Mouse (Mus musculus) forebrain, embryonic 16.5 days (tissue): ENCODE data around the gene Plpp1. TPM values are rescaled to one million over a fixed set of nuclear protein-coding genes. Genes with fewer than 3 reads are reported as not detected.

Experiments
- ATAC-seq: fragments of 200-750 bp; cut with Nextera tagmentation; 2 replicates; pipeline ENCODE4 v1.8.0; 2017; ENCODE audit warnings: mild to moderate bottlenecking, moderate library complexity
- H3K27ac ChIP-seq: fragments of 300-500 bp; sonication (generic); 2 replicates; pipeline ENCODE4 v1.5.1; 2014; ENCODE audit warnings: low read length, control low read depth
- H3K27me3 ChIP-seq: fragments of 300-500 bp; sonication (generic); replicated peaks from 2 replicates; pipeline ENCODE4 v1.6.1; 2014; ENCODE audit warnings: low read length; ENCODE audit not compliant: control insufficient read depth, insufficient read depth
- H3K36me3 ChIP-seq: fragments of 300-500 bp; sonication (generic); 2 replicates; pipeline ENCODE4 v1.6.1; 2014; ENCODE audit not compliant: control insufficient read depth, insufficient read depth
- H3K4me1 ChIP-seq: fragments of 300-500 bp; sonication (generic); replicated peaks from 2 replicates; pipeline ENCODE4 v1.6.1; 2014; ENCODE audit warnings: low read length; ENCODE audit not compliant: control insufficient read depth, insufficient read depth
- H3K4me2 ChIP-seq: fragments of 300-500 bp; sonication (generic); 2 replicates; pipeline ENCODE4 v1.6.1; 2014; ENCODE audit warnings: mild to moderate bottlenecking, low read length, control low read depth
- H3K4me3 ChIP-seq: fragments of 300-500 bp; sonication (generic); replicated peaks from 2 replicates; pipeline ENCODE4 v1.5.1; 2014; ENCODE audit warnings: mild to moderate bottlenecking, low read length, control low read depth
- H3K9ac ChIP-seq: fragments of 300-500 bp; sonication (generic); replicated peaks from 2 replicates; pipeline ENCODE4 v1.6.1; 2014; ENCODE audit warnings: low read depth, low read length, control low read depth
- H3K9me3 ChIP-seq: fragments of 300-500 bp; sonication (generic); 2 replicates; pipeline ENCODE4 v1.6.1; 2016; ENCODE audit warnings: low read length; ENCODE audit not compliant: control insufficient read depth
- WGBS: fragments of 180-500 bp; shearing (Covaris S2); extraction: QIAGEN DNeasy Blood & Tissue Kit; methylation state at CpG from one replicate; pipeline ENCODE4 v1.1.7; 2014; 5-methylcytosine and 5-hydroxymethylcytosine counted together
- polyA plus RNA-seq: library from polyadenylated mRNA; unstranded; fragments of >200 nt; fragmentation: Nextera tagmentation; extraction: Ambion mirVana; gene quantifications from 2 replicates; pipeline ENCODE4 v1.2.1, GENCODE M21; 2015

Gene Plpp1
- polyA plus RNA-seq, 1 experiment from 2014 or later = 49.2 TPM

DNA sequence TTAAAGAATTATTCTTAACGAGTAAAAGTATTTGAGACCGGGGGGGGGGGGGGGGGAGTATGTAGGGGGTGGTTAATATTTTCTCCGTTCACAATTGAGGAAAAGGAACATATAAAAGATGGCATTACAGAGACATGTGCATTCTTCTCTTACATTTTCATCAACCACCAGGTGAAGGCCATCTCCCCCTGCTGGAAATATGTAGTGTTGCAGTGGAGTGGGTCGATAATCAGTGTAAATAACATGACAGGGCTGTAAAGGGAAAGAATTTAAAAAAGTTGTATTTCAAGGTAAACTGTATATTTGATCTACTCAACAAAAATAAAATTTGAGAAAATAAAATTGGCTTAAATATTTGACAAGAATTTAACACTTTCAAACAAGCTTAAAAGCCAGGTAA, 109.1 kb downstream of the Plpp1 start:
- 70% methylated on average over 4 of the region's 4 CpGs for WGBS
- H3K36me3 ChIP-seq = peaks cover 6% of the 10 kb centered on the region

DNA sequence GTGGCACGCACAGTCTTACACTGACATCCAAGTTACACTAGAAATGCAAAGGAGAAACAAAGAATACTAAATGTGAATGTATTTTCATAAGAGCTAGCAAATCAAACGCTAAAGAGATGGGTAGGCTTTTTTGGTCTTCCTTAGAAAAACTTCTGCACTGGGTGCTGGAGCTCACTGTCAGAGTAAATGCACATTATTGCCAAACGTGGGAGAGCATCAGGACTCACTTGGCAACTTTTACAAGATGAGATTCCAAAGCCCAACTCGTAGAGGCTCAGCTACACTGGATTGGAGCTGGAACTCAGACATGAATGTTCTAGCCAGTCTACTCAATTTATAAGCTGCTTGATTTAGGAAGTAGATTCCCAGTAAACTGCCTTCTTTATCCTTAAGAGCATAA, 109.8 kb downstream of the Plpp1 start:
- 86% methylated on average over 4 of the region's 4 CpGs for WGBS
- H3K9me3 ChIP-seq = no peaks in the 10 kb centered on the region
- H3K9ac ChIP-seq = no peak overlapping the region
- no peak overlapping the region for H3K27ac ChIP-seq
- H3K4me3 ChIP-seq = no peak overlapping the region
- H3K4me1 ChIP-seq = no peaks in the 10 kb centered on the region
- H3K27me3 ChIP-seq = no peaks in the 10 kb centered on the region
- peaks cover 6% of the 10 kb centered on the region for H3K36me3 ChIP-seq
- ATAC-seq = no peak
- no peak overlapping the region for H3K4me2 ChIP-seq

More for the DNA sequence above, 109.1 kb downstream of the Plpp1 start:
- Histone ChIP-seq H3K9ac (no peak overlapping the region), H3K27ac (no peak overlapping the region), H3K4me2 (no peak overlapping the region), H3K4me3 (no peak overlapping the region), H3K4me1 (no peaks in the 10 kb centered on the region), H3K9me3 (no peaks in the 10 kb centered on the region), H3K27me3 (no peaks in the 10 kb centered on the region)
- ATAC-seq = no peak

Other genes with a start within 250 kb of the Plpp1 start
- gene Il31ra, start 206.4 kb upstream of the Plpp1 start, polyA plus RNA-seq = 0.40 and 0.43 TPM in 2 replicates
- 0.78 and 1.2 TPM in 2 replicates for gene Ddx4, start 148.3 kb upstream of the Plpp1 start, polyA plus RNA-seq
- gene Slc38a9, start 140.0 kb upstream of the Plpp1 start, polyA plus RNA-seq = 24.9 and 28.7 TPM in 2 replicates
- gene Mtrex, start 126.6 kb downstream of the Plpp1 start, polyA plus RNA-seq = 69.4 and 76.9 TPM in 2 replicates
- 25.9 and 28.5 TPM in 2 replicates for gene Dhx29, start 126.7 kb downstream of the Plpp1 start, polyA plus RNA-seq
- 0.51 and 1.4 TPM in 2 replicates for gene Ccno, start 187.0 kb downstream of the Plpp1 start, polyA plus RNA-seq
- gene Mcidas, start 193.1 kb downstream of the Plpp1 start, polyA plus RNA-seq = 0.20 and 0.66 TPM in 2 replicates
- 0.33 TPM in 1 of 2 replicates, not detected in the other for gene Cdc20b, start 234.3 kb downstream of the Plpp1 start, polyA plus RNA-seq
- 39.0 and 44.8 TPM in 2 replicates for gene Gpx8, start 245.6 kb downstream of the Plpp1 start, polyA plus RNA-seq